Mouse (Mus musculus): ENCODE results near the gene Cenpx.

- no peak for TF ChIP-seq POLR2A (IDR thresholded peaks at IDR 0.05; ENCODE audit: extremely low read depth, insufficient read depth, low read length)
- TF ChIP-seq CTCF (IDR thresholded peaks at IDR 0.05; ENCODE audit: low read depth, low read length) = no peak
Measured at GRCm38 (mm10) chr11:120689365-120689764, 24.2 kb downstream of the Cenpx start.

All from liver, adult 2 months (tissue).